Mouse (Mus musculus) ES-Bruce4 (cell line): ENCODE results near the gene Tdo2. TPM values are rescaled to one million over a fixed set of nuclear protein-coding genes. Genes with fewer than 3 reads are reported as not detected.

Experiments used
- H3K27ac ChIP-seq: 2 replicates; pipeline ENCODE4 v1.5.1; 2012; ENCODE audit warnings: low read length, inconsistent platforms; ENCODE audit not compliant: insufficient read depth
- H3K27me3 ChIP-seq: 2 replicates; pipeline ENCODE4 v1.6.1; 2012; ENCODE audit warnings: mild to moderate bottlenecking, low read length, inconsistent platforms; ENCODE audit not compliant: control insufficient read depth, poor library complexity, insufficient read depth, severe bottlenecking
- H3K36me3 ChIP-seq: 2 replicates; pipeline ENCODE4 v1.6.1; 2012; ENCODE audit warnings: inconsistent platforms, mild to moderate bottlenecking, low read length, moderate library complexity; ENCODE audit not compliant: control insufficient read depth, poor library complexity, insufficient read depth, severe bottlenecking
- H3K4me1 ChIP-seq: one replicate; pipeline ENCODE4 v1.8.1; 2011; ENCODE audit warnings: low read length; ENCODE audit not compliant: control insufficient read depth, insufficient read depth
- H3K4me3 ChIP-seq: 2 replicates; pipeline ENCODE4 v1.5.1; 2011; ENCODE audit warnings: low read depth, mild to moderate bottlenecking, low read length
- H3K9ac ChIP-seq: 2 replicates; pipeline ENCODE4 v1.6.1; 2012; ENCODE audit warnings: low read depth, mild to moderate bottlenecking, inconsistent platforms; ENCODE audit not compliant: poor library complexity, severe bottlenecking
- H3K9me3 ChIP-seq: replicated peaks from 2 replicates; pipeline ENCODE4 v1.6.1; 2012; ENCODE audit warnings: mild to moderate bottlenecking, low read length, inconsistent platforms; ENCODE audit not compliant: control insufficient read depth, poor library complexity, insufficient read depth, severe bottlenecking
- CTCF ChIP-seq: IDR thresholded peaks from one replicate; pipeline ENCODE4 v1.8.1; 2011; ENCODE audit warnings: low read depth, low read length
- EP300 ChIP-seq: IDR thresholded peaks from 2 replicates; pipeline ENCODE4 v1.6.1; 2011; ENCODE audit warnings: low read depth, low read length; ENCODE audit not compliant: insufficient read depth
- POLR2A ChIP-seq: IDR thresholded peaks from one replicate; pipeline ENCODE4 v1.8.1; 2011; ENCODE audit warnings: low read length; ENCODE audit not compliant: insufficient read depth
- polyA plus RNA-seq: library from polyadenylated mRNA; stranded (reverse); fragments of >200 nt; gene quantifications from 2 replicates; pipeline ENCODE4 v1.2.4, GENCODE M21; 2011; ENCODE audit warnings: low read depth; ENCODE audit not compliant: missing spikeins, insufficient read depth, insufficient read length

Tdo2 gene
- polyA plus RNA-seq, 1 experiment: not detected

GRCm38 (mm10) chr3:81961336-81961735, 14.7 kb downstream of the Tdo2 start:
- no peak overlapping the region for H3K9ac ChIP-seq
- no peaks in the 10 kb centered on the region for H3K36me3 ChIP-seq
- no peaks in the 10 kb centered on the region for H3K9me3 ChIP-seq
- H3K27ac ChIP-seq: no peak overlapping the region
- H3K27me3 ChIP-seq: no peaks in the 10 kb centered on the region
- no peak overlapping the region for H3K4me3 ChIP-seq
- no peak for TF ChIP-seq EP300
- TF ChIP-seq CTCF: no peak
- TF ChIP-seq POLR2A: no peak
- H3K4me1 ChIP-seq: no peaks in the 10 kb centered on the region

DNA sequence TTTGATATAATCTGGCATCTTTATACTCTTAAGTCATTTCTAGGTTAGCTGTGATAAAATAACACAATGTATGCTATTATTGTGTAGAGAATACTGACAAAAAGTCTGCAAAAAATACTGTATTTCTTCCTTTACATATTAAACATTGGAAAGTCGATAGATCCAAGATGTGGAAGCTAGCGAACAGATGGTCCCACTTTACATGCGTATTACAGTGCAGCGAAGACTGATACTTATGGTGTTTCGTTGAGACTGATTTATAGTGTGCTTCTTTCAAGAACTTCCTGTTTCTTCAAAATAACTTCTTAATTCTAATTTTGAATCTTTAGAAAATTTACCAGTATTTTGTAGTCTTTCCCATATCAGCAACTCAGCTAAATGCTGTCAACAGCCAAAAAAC, 18.5 kb downstream of the Tdo2 start:
- H3K4me1 ChIP-seq: no peaks in the 10 kb centered on the region
- no peaks in the 10 kb centered on the region for H3K27me3 ChIP-seq
- no peaks in the 10 kb centered on the region for H3K36me3 ChIP-seq
- TF ChIP-seq CTCF: no peak
- no peak for TF ChIP-seq POLR2A
- no peak for TF ChIP-seq EP300
- no peaks in the 10 kb centered on the region for H3K9me3 ChIP-seq
- no peak overlapping the region for H3K27ac ChIP-seq
- no peak overlapping the region for H3K9ac ChIP-seq
- no peak overlapping the region for H3K4me3 ChIP-seq

GRCm38 (mm10) chr3:81951785-81952184, 24.2 kb downstream of the Tdo2 start:
- H3K36me3 ChIP-seq: no peaks in the 10 kb centered on the region
- no peak overlapping the region for H3K27ac ChIP-seq
- H3K9ac ChIP-seq: no peak overlapping the region
- no peak overlapping the region for H3K4me3 ChIP-seq
- H3K4me1 ChIP-seq: no peaks in the 10 kb centered on the region
- TF ChIP-seq POLR2A (no peak), EP300 (no peak)
- no peaks in the 10 kb centered on the region for H3K9me3 ChIP-seq
- no peaks in the 10 kb centered on the region for H3K27me3 ChIP-seq

DNA sequence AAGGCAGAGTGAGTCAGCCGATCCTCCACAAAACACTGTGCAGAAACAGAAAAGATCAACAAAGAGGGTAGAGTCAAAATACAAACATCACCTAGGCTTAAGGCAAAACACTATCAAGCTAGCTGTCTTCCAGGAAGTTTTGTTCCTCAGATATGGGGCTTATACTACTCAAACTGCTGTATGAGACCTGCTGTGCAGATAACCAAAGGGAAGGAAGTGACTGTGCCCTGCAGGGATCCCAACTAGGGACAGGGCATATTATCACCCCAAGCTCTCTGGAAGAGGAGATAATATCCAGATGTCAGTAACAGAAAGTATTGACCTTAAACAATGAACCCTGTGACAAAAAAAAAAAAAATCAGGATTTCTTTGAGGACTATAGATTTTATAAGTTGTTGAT, 27.0 kb downstream of the Tdo2 start:
- no peak overlapping the region for H3K27ac ChIP-seq

GRCm38 (mm10) chr3:81944851-81945393, 31.1 kb downstream of the Tdo2 start:
- Histone ChIP-seq H3K27ac (no peak overlapping the region), H3K9me3 (no peaks in the 10 kb centered on the region), H3K4me3 (no peak overlapping the region), H3K36me3 (no peaks in the 10 kb centered on the region), H3K9ac (no peak overlapping the region), H3K27me3 (no peaks in the 10 kb centered on the region), H3K4me1 (no peaks in the 10 kb centered on the region)
- no peak for TF ChIP-seq EP300
- no peak for TF ChIP-seq CTCF
- no peak for TF ChIP-seq POLR2A

More for the DNA sequence above, 27.0 kb downstream of the Tdo2 start:
- no peak overlapping the region for H3K4me3 ChIP-seq
- H3K4me1 ChIP-seq: no peaks in the 10 kb centered on the region
- H3K36me3 ChIP-seq: no peaks in the 10 kb centered on the region
- H3K9me3 ChIP-seq: no peaks in the 10 kb centered on the region
- no peaks in the 10 kb centered on the region for H3K27me3 ChIP-seq
- no peak overlapping the region for H3K9ac ChIP-seq
- TF ChIP-seq EP300: no peak
- no peak for TF ChIP-seq CTCF
- TF ChIP-seq POLR2A: no peak

DNA sequence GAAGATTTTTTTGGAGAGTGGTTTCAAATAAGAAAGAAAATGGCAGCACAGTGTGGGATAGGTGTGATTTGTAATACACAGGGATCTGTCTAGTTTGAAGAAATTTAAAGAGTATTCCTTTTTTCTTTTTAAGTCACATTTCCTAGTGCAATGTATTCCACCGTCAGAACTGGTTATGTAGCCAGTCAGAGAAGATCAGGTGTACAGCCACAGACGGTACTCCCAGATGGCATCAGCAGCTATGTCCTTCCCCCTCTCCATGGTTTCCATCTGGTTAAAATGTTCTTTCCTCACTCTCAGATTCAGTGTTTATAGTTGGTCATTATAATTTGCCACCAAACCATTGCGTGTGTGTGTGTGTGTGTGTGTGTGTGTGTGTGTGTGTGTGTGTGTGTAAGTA, 32.9 kb downstream of the Tdo2 start:
- Histone ChIP-seq H3K27me3 (no peaks in the 10 kb centered on the region), H3K4me3 (no peak overlapping the region), H3K9ac (no peak overlapping the region), H3K36me3 (no peaks in the 10 kb centered on the region), H3K9me3 (no peaks in the 10 kb centered on the region), H3K4me1 (no peaks in the 10 kb centered on the region), H3K27ac (no peak overlapping the region)
- TF ChIP-seq POLR2A: no peak
- no peak for TF ChIP-seq EP300
- no peak for TF ChIP-seq CTCF
